Mouse (Mus musculus): ENCODE results near the gene Ip6k1. TPM values are rescaled to one million over a fixed set of nuclear protein-coding genes. Genes with fewer than 3 reads are reported as not detected.

Ip6k1 gene
- total and polyA plus RNA-seq, 3 experiments: 31.8 to 59.1 (median 37.2) TPM

DNA sequence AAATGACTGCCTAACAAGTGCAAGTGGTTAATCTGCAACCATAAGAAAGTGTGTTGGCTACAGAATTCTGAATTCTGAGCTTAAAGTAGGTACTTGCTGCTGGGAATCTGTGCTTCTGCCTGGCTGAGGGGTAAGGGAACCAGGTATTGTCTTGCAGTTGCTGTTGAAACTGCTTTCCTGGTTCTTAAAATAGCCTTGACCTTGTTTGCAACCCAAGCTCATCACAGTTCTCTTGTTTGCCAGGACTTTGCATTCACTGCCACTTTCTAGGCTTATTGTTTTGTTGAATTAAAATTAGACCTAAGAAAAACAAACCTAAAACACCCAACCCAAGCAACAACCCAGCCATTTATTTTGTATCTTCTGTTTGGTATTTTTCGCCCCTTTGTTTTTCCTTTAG lies 18.4 kb downstream of the Ip6k1 start:
- no peaks in the 10 kb centered on the region for H3K4me1 ChIP-seq (ENCODE audit: control insufficient read depth in 1 of 2, insufficient read depth in 2 of 2, low read length in 2 of 2)
- peaks cover 0 to 11% of the 10 kb centered on the region in 2 experiments; a peak in 2 of 4 replicates for H3K36me3 ChIP-seq (ENCODE audit: control insufficient read depth in 1 of 2, insufficient read depth in 2 of 2, low read length in 2 of 2)
- H3K27me3 ChIP-seq (ENCODE audit: control insufficient read depth in 1 of 2, insufficient read depth in 2 of 2, low read length in 2 of 2): no peaks in the 10 kb centered on the region
- H3K27ac ChIP-seq (ENCODE audit: control insufficient read depth, low read depth, low read length): no peak overlapping the region
- H3K9me3 ChIP-seq (replicated peaks; ENCODE audit: insufficient read depth, low read length): no peaks in the 10 kb centered on the region
- DNase-seq (ENCODE audit: low read depth, low spot score): no peak
- peaks cover 11% of the 10 kb centered on the region; the same call in 1 of the 2 replicates for H3K79me2 ChIP-seq (ENCODE audit: control insufficient read depth, insufficient read depth, low read length, poor library complexity)
- H3K4me3 ChIP-seq (ENCODE audit: control insufficient read depth in 1 of 2, insufficient read depth in 1 of 2, low read depth in 2 of 2, low read length in 2 of 2): no peak overlapping the region
- H3K9ac ChIP-seq (ENCODE audit: control insufficient read depth, low read depth, low read length, poor library complexity, severe bottlenecking): no peak overlapping the region
- TF ChIP-seq SIN3A (IDR thresholded peaks at IDR 0.05; ENCODE audit: low read length) (no peak), ZNF384 (IDR thresholded peaks at IDR 0.05; ENCODE audit: low read depth, low read length) (no peak), MXI1 (IDR thresholded peaks at IDR 0.05; ENCODE audit: low read depth, low read length) (no peak)

DNA sequence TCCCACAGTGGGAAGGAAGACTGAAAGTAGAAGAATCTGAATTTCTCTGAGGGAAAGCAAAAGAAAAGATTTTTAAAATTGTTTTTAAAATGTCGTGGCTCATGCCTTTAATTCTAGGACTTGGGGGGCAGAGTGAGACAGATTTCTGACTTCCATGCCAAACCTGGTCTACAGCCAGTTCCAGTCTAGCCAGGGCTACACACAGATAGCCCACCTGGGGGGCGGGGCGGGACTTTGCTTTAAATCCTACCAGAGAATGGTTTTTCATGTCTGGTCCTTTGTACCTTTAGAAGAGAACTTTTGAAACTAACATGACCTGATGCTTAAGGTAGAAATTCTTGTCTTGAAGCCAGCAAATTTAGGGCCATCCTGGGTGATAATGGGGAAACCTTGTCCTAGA lies 20.9 kb downstream of the Ip6k1 start:
- no peaks in the 10 kb centered on the region for H3K9me3 ChIP-seq (replicated peaks; ENCODE audit: insufficient read depth, low read length)
- H3K36me3 ChIP-seq (ENCODE audit: control insufficient read depth in 1 of 2, insufficient read depth in 2 of 2, low read length in 2 of 2): peaks cover 0 to 26% of the 10 kb centered on the region in 2 experiments; a peak in 2 of 4 replicates
- no peak for DNase-seq (ENCODE audit: low read depth, low spot score)
- H3K27me3 ChIP-seq (ENCODE audit: control insufficient read depth in 1 of 2, insufficient read depth in 2 of 2, low read length in 2 of 2): no peaks in the 10 kb centered on the region
- H3K9ac ChIP-seq (ENCODE audit: control insufficient read depth, low read depth, low read length, poor library complexity, severe bottlenecking): no peak overlapping the region
- no peak overlapping the region for H3K4me3 ChIP-seq (ENCODE audit: control insufficient read depth in 1 of 2, insufficient read depth in 1 of 2, low read depth in 2 of 2, low read length in 2 of 2)
- peaks cover 6% of the 10 kb centered on the region; the same call in 1 of the 2 replicates for H3K79me2 ChIP-seq (ENCODE audit: control insufficient read depth, insufficient read depth, low read length, poor library complexity)
- no peaks in the 10 kb centered on the region for H3K4me1 ChIP-seq (ENCODE audit: control insufficient read depth in 1 of 2, insufficient read depth in 2 of 2, low read length in 2 of 2)
- no peak for TF ChIP-seq MAX (IDR thresholded peaks at IDR 0.05; ENCODE audit: low read length)
- TF ChIP-seq KAT2A (conservative IDR thresholded peaks at IDR 0.05; ENCODE audit: low read depth, low read length): no peak
- TF ChIP-seq NELFE (IDR thresholded peaks at IDR 0.05; ENCODE audit: low read depth, low read length): no peak
- no peak for TF ChIP-seq MYB (IDR thresholded peaks at IDR 0.05; ENCODE audit: low read depth, low read length)
- TF ChIP-seq EP300 (IDR thresholded peaks at IDR 0.05; ENCODE audit: low read depth in 1 of 2, low read length in 2 of 2): no peak
- TF ChIP-seq CHD2 (IDR thresholded peaks at IDR 0.05; ENCODE audit: low read length): no peak
- no peak for TF ChIP-seq MYC (IDR thresholded peaks at IDR 0.05; ENCODE audit: low read depth, low read length)
- no peak for TF ChIP-seq TAL1 (IDR thresholded peaks at IDR 0.05; ENCODE audit: low read length)
- TF ChIP-seq SIN3A (IDR thresholded peaks at IDR 0.05; ENCODE audit: low read length): no peak
- H3K27ac ChIP-seq (ENCODE audit: control insufficient read depth, low read depth, low read length): no peak overlapping the region

DNA sequence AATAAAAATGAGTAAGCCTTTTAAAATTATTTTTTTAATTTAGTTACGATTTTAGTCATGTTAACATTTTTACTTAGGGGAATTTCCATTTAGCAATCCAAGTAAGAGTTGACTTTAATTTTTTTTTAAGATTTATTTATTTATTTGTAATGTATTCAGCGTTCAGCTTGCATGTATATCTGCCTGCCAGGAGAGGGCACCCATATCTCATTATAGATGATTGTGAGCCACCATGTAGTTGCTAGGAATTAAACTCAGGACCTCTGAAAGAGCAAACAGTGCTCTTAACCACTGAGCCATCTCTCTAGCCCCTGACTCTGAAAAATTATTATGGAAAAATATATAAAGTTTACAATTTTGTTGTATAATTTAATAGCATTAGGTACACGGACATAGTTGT lies 24.3 kb downstream of the Ip6k1 start:
- Histone ChIP-seq H3K4me1 (ENCODE audit: control insufficient read depth in 1 of 2, insufficient read depth in 2 of 2, low read length in 2 of 2) (no peaks in the 10 kb centered on the region), H3K79me2 (ENCODE audit: control insufficient read depth, insufficient read depth, low read length, poor library complexity) (peaks cover 1% of the 10 kb centered on the region; the same call in 1 of the 2 replicates), H3K4me3 (ENCODE audit: control insufficient read depth in 1 of 2, insufficient read depth in 1 of 2, low read depth in 2 of 2, low read length in 2 of 2) (no peak overlapping the region), H3K27me3 (ENCODE audit: control insufficient read depth in 1 of 2, insufficient read depth in 2 of 2, low read length in 2 of 2) (no peaks in the 10 kb centered on the region), H3K27ac (ENCODE audit: control insufficient read depth, low read depth, low read length) (no peak overlapping the region), H3K36me3 (ENCODE audit: control insufficient read depth in 1 of 2, insufficient read depth in 2 of 2, low read length in 2 of 2) (peaks cover 0 to 29% of the 10 kb centered on the region in 2 experiments; a peak in 2 of 4 replicates), H3K9ac (ENCODE audit: control insufficient read depth, low read depth, low read length, poor library complexity, severe bottlenecking) (no peak overlapping the region), H3K9me3 (replicated peaks; ENCODE audit: insufficient read depth, low read length) (no peaks in the 10 kb centered on the region)
- TF ChIP-seq SMC3 (IDR thresholded peaks at IDR 0.05; ENCODE audit: low read depth, low read length) (peak; percentile 42), MEF2A (IDR thresholded peaks at IDR 0.05; ENCODE audit: extremely low read depth, insufficient replicate concordance, low read depth, low read length, poor library complexity, severe bottlenecking) (no peak), RAD21 (IDR thresholded peaks at IDR 0.05; ENCODE audit: low read depth, low read length) (peak; percentile 33), CTCF (IDR thresholded peaks at IDR 0.05 in 2 of 3, conservative IDR thresholded peaks at IDR 0.05 in 1 of 3; ENCODE audit: control insufficient read depth in 1 of 3, insufficient read depth in 1 of 3, low read depth in 2 of 3, low read length in 3 of 3, poor library complexity in 1 of 3, severe bottlenecking in 1 of 3) (peak in 1 of 3 experiments; percentile 49; a peak in 2 of 6 replicates)
- DNase-seq (ENCODE audit: low read depth, low spot score): peak; percentile 32

Data from MEL (cell line).